Mouse (Mus musculus) A20 (cell line): Measurements from ENCODE around the gene 4933414I15Rik.
A peak's percentile ranks its signal among the peaks of the same experiment; 100 is the strongest.

Experiments used
- DNase-seq: peaks from one replicate; pipeline ENCODE4 v3.0.0-alpha.2; 2011; ENCODE audit warnings: low read depth, low spot score

4933414I15Rik gene

DNA sequence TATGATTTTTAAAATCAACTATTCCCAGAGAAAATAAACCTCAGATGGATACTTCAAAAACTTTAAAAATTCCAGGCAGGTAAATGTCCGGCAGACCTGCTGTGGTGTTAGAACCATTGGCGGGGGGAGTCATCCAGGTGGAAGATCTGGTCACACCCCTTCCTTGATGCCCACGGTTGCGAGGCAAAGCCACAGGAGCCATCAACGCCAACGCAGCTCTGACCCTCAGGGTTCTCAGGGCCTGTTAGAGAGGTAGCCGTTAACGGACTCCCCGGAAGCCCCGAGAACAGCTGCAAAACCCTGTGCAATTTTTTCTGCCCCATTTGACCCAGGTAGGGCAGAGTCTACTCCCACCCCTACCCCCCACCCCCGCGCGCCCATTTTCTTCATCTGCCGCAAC is at the start of gene 4933414I15Rik:
Gene 4933414I15Rik (minus strand): TSS at position 260 of the 400 bp plus-strand sequence.
- DNase-seq, result no peak

DNA sequence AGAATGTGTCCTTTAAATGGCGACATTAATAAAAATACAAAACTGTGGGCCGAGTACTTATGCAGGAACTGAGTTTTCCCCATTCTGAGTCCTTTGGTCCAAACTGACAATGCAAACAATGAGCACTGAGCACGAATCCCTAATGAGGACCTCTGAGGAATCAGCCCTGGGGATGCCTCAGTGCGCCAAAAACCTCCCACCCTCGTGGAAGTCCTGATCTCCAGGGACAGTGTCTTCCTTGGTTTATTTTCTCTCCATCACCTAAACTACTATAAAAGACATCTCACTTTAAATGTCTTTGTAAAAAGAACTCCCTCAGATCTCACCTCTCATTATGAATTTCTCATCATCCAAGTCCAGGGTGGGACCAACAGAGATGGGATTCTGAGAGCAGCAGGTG is 38.1 kb upstream of the 4933414I15Rik start, which contains the start of gene Olfr1377:
Gene Olfr1377 (plus strand): TSS at position 301 of the 400 bp plus-strand sequence.
- DNase-seq, result no peak

DNA sequence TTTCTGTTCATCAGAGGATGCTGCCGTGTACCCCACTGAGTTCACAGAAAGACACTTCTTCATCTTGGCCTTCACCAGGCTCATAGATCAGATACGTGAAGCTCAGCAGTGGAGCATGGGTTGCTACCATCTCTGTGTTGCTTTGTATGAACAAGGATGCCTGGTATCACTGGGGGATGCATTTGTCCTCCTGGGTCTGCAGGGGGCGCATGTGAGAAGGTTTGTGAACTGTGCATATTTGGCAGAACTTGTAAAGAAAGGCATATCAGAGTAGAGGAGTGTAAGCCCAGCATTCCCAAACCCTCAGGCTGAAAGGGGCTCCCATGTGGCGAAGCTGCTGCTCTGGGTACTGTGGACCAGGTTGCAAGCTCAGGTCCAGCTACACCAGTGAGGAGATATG is 33.7 kb upstream of the 4933414I15Rik start:
- peak; percentile 10 for DNase-seq

DNA sequence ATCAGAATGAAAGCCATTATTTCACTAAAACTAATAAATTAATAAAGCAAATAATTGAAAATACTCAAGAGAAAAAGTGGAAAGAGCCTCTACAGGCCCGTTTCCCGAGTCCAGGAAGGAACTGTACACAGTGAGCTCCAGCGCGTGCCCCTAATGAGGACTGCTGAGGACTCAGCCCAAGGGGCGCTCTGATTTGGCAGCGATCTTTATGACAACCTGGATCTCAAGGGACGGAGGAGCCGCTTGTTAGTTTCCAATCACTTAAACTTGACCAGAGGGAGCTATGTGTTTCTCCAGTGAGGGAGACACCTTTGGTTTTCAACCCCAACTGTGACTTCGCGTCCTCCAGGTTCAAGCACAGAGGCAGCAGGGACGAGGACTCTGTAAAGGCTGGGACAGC is 22.7 kb upstream of the 4933414I15Rik start, which contains the start of gene Olfr1378:
Gene Olfr1378 (plus strand): TSS at position 301 of the 400 bp plus-strand sequence.
- DNase-seq, result no peak

DNA sequence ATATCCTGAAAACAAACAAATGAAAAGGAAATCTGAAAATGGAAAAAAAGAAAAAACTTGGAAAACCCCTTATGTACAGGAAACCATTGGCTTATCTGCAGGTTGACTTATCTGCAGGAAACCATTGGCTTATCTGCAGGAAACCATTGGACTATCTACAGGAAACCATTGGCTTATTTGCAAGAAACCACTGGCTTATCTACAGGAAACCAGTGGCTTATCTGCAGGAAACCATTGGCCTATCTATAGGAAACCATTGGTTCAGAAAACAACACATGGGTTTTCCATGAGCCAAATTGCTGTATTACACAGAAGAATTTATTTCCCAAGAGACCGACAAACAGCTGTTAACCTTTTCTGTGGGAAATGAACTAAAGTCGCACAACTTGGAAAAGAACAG is 21.3 kb upstream of the 4933414I15Rik start:
- DNase-seq, result no peak

DNA sequence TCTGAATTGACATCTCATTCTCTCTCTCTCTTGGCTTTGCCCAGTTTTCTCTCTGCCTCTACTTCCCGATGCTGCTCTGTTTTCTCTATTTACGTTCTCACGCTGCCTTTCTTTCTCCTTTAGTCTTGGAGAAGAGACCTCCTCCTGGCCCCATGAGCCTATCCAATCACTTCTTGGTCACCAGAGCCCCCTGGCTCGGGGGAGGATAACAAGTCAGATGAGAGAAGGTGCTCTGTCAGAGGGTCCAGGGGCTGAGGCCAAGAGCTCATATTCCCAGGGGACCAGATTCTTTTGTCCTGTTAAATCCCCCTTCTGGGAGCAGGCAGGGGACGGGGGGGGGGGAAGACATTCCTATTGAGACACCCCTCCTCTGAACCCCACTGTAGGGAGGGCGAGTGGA is 10.1 kb upstream of the 4933414I15Rik start, which contains the start of gene Prop1:
Gene Prop1 (minus strand): TSS at position 101 of the 400 bp plus-strand sequence.
- no peak for DNase-seq

DNA sequence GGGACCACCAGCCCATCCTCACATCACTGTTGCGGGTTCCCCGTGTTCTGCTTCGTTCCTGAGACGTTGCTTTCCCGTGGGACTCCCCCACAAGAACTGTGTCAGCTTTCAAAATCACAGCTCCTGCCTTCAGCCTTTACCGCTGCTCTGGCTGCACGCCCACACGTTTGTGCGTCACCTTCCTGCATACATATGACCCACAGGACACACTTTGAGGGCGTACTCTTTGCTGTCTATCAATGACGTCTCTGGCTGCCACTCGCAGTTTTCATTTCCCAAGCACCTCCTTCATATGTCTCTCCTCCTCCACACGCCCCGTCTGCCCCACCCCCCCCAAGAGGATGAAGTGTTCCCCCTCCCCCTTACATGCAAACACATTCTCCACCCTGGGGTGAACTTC is 8.7 kb upstream of the 4933414I15Rik start:
- DNase-seq, result no peak

DNA sequence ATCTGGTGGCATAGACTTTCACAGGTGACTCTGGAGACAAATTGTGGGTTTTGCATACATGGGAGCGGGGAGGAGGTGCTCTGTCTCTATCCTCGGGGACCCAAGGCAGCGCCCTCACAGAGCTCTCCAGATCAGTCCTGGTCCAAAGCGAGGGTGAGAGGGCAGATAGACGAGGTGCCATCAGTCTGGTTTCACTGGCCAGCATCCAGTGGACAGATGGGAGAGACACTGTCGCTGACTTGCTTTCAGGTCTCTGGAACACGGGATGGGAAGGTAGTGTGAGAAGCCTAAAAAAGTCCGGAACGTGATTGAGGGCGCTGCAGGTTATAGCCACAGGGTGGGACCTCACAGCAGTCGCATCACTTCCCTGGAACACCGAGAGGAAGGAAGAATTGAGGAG is 1.2 kb downstream of the 4933414I15Rik start:
- DNase-seq, result no peak

DNA sequence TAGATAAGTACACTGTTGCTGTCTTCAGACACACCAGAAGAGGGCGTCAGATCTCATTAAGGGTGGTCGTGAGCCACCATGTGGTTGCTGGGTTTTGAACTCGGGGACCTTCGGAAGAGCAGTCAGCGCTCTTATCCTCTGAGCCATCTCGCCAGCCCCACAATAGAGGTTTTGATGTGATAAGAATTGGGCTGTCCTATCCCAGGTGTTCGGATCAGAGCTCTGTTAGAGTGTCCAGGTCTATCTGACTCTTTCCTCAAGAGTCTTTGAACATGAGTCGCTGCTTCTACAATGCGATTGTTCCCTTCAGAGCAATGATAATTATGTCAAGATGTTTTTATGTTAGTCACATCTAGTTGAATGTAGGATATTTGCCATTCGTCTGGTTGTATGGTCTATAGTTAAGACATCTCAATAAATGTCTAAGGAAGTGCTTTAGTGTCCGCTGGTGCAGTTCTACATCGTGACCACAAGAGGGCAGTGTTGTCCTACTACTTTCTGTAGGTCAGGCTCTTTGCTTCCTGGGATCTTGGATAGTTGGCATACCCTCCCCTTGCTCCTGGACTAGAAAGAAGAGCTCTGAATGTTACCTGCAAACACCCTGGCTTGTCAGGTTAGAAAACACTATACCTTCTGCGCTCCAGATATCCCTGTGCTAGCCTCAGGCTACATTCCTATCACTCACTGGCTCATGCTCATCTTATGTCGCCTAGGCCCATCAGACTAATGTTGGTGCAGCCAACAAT is 3.8 kb downstream of the 4933414I15Rik start:
- peak; percentile 45 for DNase-seq

DNA sequence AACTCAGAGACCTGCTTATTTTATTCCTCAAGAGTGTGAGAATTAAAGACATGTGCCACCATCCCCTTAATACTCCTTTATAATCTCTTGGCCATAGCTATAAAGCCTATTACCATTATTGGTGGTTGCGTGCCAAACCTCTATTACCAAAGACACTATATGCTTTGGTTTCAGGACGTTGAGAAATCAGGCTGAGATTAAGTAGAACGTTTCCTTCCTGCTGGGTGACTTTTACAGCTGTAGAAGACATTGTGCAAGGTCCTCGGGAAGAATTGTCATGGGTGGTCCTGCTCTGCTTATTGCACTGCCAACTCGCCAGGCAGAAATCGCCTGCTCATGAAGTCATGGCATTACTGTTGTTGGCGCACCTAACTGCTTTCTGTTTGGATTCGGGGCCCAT is 5.1 kb downstream of the 4933414I15Rik start:
- no peak for DNase-seq

DNA sequence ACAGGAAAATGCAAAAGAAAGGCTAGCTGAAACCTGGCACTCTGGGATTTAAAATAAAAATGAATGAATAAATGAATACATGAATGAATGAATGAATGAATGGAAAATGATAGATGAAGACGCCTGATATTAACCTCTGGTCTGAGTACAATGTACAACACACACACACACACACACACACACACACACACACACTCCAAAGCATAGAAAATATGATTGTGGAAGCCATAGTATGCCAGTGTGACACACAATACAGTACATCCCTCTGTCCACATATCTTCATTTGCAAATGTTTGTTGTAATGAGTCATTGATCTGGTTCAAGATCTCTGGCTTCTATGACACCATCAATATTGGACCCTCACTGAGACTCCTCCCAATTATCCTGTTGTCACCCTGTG is 11.5 kb downstream of the 4933414I15Rik start:
- DNase-seq, result no peak

DNA sequence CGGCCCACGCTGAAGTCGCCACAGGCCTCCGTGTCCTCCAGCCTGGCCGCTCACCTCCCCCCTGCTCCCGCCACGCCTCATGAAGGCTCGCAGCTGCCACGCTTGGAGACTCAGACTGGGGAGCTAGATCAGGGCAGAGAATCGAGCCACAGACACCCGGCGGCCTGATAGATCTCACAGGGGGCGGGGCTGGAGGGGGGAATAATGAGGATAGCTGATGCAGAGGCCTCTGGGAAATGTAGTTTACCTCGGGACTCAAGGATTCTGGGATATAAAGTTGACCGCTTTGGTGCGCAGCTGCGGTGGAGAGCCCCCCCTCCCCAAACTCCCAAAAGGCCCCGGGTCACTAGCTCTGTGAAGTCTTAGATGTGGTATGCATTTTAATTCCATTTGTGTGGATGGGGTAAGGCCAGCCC is 12.1 kb downstream of the 4933414I15Rik start, which contains the start of gene Zfp354b:
Gene Zfp354b (minus strand): TSS at position 183 of the 416 bp plus-strand sequence.
- no peak for DNase-seq

DNA sequence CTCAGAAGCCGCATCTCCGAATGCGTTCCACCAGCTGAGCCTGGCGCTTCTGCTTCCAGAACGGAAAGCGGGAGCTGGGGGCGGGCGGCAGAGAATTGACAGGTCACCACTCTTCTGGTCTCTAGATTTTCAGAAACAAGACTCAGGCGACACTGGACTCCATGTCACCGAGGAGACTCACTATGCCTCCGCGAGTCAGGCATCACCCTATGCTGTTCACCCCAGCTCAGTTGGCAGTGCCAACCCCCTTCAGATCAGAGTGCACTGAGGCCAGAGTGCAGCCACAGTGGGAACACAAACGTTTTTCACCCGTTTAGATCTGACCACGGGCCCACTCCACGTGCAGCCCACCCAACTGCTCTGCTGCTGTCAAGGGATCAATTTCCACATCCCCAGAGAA is 12.5 kb downstream of the 4933414I15Rik start:
- no peak for DNase-seq

DNA sequence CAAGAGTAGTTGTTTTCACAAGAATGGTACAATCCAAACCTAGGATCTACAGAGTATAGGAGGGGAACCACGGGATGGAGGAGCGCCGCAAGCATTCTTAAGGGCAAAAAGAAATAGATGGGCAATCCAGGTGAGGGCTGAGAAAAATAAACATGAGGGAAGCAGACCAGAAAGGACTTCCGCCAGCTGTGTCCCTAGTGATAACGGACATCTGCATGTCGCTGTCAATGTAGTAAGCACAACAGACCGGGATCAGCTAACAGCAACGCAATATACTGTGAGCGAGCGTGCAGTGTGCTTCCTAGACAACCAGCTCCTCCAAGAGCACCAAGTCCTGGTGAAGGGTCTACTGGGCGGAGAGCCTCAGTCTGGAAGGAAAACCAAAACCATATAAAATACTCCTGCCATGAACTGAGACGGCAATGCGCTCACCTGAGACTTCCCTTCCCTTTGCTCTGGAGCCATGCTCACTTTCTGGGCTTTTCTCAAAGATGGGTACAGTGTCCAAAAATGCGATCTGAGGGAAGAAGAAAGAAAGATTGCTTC is 13.0 kb downstream of the 4933414I15Rik start:
- DNase-seq, result no peak

DNA sequence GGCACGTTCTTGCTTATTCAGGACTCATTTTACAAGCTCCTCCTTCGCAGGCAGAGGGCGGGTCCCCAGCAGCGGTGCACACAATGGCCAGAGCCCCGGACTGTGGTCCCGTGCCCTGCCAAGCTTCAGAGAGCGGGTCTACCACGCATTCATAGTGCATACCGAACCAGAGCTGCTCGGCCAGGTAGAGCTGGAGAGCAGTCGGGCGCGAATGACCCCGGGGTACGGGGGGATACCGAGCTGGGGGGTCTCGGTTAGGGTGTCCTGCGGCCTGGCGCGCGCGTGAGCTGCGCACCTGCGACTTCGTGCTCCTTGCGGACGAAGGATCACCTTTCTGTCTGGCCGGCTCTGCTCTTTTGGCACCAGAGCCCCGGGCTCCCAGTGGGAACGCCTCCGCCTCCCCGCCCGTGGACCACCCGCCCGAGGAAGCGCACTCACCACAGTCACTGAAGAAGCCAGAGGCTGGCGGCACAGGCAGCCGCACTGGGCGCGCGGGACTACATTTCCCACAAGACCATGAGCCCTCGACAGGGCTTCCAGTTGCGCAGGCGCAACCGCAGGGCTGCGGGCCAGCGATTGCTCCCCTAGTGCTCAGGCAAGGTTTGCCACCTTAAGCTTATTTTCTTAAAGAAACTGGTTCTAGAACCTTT is 27.8 kb downstream of the 4933414I15Rik start, which contains the start of gene Zfp2:
Gene Zfp2 (minus strand): TSS at position 495 of the 650 bp plus-strand sequence.
- DNase-seq, result no peak

DNA sequence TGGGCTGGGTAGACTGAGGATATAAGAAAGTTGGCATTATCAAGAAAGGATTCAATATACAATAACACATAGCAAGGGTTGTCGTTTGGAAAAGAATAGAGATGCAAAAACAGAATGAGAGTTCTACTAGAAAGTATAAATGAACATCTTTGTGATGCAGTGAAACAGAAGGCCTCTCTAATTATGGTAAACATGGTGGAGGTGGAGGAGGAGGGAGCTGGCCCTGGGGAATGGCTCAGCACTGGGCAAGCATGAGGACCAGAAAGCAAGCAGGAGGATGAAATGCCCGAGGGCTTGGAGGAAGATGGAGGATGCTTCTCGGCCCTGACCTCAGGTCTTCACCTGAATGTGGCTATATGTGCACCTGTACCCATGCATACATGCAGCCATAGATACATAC is 29.1 kb downstream of the 4933414I15Rik start:
- no peak for DNase-seq

DNA sequence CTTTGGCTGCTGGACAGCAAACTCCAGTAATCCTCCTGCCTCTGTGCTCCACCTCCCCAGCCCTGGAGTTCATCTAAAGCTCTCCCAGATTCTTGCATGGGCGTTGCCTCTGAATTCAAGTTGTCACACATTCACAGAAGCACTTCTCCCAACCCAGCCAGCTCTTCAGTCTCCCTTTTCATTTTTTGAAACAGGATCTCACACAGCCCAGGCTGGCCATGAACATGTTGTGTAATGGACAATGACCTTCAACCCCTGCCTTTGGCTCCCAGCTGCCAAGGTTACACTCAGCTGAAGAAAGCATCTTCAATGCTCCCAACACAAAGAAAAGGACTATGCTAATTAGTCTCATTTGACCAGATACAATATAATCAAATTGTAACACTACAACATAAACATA is 30.3 kb downstream of the 4933414I15Rik start:
- DNase-seq, result no peak

DNA sequence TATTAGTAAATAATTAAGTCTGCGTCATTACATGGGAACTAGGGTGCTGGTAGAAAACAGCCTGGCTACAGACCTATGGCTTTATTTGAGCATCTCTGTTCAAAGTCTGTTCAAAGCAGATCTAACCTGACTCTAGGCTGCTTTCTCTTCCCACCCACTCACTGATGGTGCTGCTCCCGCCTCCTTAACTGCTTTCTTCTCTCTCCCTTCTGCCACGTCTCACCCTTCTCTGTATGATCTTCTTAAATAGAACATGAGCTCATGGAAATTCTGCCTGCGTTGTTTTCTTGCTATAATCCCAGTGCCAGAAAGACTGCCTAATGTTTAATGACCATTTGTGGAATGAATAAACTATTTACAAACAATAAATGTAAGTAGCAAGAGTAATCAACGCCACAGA is 35.4 kb downstream of the 4933414I15Rik start:
- DNase-seq, result no peak

DNA sequence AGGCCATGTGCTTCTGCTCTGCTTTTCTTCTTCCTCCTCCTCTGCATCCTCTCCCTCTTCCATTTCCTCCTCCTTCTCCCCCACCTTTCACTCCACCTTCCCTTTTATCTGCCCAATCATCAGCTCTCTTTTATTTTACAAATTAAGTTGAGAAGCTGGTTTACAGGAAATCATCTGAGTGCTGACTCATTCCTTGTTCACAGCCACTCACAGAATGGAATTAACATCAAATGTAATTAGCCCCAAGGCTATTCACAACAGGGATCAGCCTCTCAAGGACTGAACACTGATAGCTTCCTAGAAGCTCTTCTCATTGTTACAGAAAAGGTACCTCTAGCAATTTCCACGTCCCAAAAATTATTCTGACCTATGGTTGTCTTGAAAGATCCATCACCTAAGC is 46.2 kb downstream of the 4933414I15Rik start:
- no peak for DNase-seq

DNA sequence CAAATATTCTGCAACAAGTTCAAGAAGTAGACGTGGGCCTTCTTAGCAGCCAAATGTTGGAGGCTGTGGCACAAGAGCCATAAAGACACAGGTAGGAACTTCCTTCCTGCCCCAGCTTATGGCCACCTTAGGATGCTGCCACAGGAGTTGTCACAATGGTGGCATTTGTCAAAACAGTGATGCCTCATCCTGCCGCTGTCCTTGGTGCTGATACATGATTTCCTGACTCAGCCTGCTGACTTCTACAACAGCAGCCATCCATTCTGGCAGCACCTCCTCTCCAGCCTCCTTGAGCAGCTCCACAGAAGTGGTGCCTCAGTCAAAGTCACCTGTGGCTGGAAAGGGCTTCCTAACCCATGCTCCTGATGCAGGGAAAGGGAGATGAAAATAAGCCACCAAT is 51.1 kb downstream of the 4933414I15Rik start:
- DNase-seq, result peak; percentile 18
